Mouse (Mus musculus) 3134 (cell line): ENCODE measurements at regions not wholly inside any gene's neighbourhood (a gene's known extent, or its start where the extent isn't known, plus 50 kb on each side); places are given as distances from the start of the nearest gene placed in this dataset.

Experiments
- DNase-seq: peaks from one replicate; pipeline ENCODE4 v3.0.0-alpha.2; 2011; ENCODE audit warnings: low spot score; ENCODE audit not compliant: insufficient read length; ENCODE audit errors: extremely low read depth

DNA sequence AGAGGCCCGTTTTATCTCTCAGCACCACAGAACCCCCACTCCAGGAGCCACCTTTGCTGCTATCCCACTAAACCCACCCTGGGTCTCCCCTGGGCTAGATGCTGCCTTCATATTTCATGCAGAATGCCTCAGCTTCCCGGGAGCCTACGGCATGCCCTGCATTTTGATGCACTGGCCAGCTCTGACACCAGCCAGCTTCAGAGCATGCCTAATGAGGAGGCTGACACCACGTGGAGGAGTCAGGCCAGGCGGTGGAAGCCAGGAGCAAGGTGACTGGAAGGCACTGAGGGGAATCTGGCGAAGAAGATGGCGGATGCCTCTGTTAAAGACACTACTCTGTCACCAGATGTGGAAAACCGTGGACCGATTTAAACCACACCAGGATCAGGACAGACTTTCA lies 567.2 kb downstream of the Ccdc171 start:
- no peak for DNase-seq

DNA sequence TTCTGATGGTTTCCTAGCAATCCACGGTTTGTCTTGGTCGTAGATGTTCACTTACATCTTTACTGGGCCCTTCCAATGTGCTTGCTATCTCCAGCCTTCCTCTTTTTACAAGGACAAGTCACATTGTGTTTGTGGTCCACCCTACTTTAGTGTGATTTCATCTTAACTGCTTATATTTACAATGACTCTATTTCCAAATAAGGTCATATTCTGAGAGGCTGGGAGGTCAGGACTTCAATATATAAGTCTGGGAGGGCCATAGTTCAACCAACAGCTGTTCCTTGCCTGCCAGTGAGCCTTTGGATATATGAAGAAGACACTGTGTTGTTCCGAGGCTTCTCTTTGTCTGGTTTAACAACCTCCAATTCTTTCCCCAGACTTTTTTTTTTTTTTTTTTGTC lies 569.9 kb downstream of the Ccdc171 start:
- no peak for DNase-seq

- DNase-seq: no peak
These were observed 570.7 kb downstream of the Ccdc171 start for GRCm38 (mm10) chr4:84096081-84096480.

DNA sequence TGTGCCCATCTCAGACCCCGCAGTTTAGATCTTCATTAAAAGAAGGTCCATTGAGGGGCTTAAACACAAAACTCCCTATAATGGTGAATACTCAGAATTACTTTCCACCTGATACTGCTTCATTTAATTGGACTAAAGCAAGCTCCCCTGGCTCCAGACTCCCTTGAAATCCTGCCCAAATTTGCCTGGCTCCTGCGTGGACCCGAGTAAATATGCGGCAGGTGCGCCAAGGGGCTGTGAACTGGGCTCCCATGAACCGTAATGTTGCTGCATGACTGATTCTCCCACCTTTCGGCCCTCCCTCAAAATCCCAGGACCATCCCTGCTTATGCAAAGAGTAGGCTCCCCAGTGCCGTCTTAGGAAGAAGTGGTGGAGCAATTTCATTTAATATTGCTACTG lies 573.7 kb downstream of the Ccdc171 start:
- no peak for DNase-seq

DNA sequence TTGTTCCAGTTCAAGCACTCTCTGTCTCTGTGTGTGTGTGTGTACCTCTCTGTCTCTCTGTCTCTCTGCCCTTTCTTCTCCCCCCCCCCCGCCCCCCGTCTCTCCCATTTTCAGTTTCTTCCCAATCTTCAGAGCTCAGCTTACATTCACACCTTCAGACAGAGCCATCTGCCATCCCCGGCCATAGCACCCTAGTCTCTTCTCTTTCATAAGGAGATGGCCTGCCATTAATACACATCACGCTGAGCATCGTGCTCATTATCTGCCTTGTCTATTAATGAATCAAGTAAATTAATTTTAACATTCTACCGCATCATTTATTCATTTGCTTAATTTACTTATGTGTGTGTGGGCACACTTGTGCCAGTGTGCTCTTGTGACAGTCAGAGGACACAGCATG lies 573.2 kb downstream of the Bnc2 start:
- DNase-seq: no peak

GRCm38 (mm10) chr4:84102736-84103135 lies 572.3 kb downstream of the Bnc2 start:
- no peak for DNase-seq

DNA sequence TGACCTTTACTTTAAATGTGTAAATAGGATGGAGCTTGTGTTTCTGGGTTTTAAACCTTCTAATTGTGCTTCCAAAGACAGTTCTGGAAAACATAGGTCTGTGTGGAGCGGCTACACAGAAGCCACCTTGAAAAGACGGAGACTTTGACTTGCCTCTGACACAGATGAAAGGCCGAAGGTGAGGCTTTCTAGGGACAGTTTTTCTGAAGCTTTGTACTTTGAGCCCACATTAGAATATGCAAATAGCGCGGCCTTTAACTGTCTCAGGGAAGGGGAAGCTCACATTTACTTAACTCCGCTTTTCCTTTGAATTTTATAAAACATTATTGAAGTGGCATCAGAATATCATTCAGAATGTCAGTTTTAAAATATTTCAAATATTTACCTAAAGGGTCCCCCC lies 566.5 kb downstream of the Bnc2 start:
- no peak for DNase-seq

GRCm38 (mm10) chr4:84109771-84110503 lies 565.1 kb downstream of the Bnc2 start:
- peak; percentile 13 for DNase-seq

- no peak for DNase-seq
These were observed 560.7 kb downstream of the Bnc2 start for GRCm38 (mm10) chr4:84114162-84115040.

GRCm38 (mm10) chr4:84118284-84118919 lies 556.7 kb downstream of the Bnc2 start:
- DNase-seq: no peak

DNA sequence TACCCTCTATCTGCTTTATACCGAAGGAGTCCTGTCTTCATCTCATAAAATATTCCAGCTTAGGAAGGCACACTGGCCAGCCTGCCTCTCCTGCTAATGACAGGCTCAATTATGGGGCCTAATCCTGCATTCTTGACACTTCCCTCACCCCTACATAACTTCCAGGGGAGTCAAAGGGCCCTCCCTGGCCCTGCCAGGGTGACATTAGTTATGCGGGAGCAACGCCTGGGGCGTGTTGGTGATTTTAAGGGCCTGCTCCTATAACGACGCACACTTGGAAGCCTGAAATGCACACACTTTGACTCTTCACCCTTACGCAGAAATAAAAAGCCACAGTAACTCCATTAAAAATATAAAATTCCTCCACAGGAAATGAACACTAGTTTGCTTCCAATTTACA lies 555.5 kb downstream of the Bnc2 start:
- no peak for DNase-seq

GRCm38 (mm10) chr4:84120330-84120729 lies 554.7 kb downstream of the Bnc2 start:
- no peak for DNase-seq

- no peak for DNase-seq
These were observed 553.6 kb downstream of the Bnc2 start for GRCm38 (mm10) chr4:84121442-84121841.

- no peak for DNase-seq
These were observed 548.7 kb downstream of the Bnc2 start for GRCm38 (mm10) chr4:84126400-84126799.

DNA sequence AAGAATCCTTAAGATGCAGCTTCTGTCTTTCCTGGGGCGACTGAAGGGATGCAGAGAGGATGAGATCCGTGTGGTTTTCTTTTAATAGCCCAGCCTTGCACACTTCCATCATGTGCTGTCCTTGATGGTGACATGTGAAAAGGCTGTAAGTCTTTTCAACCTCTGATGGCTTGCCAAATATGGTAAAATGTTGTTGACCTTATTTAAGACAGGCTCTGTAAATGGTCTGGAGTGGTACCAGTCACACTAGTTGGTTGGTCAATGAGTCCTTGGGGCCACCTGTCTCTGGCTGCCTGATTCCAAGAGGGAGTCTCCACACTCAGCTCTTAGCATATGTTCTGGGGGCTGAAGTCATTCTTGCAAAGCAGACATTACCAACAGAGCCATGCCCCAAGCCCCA lies 547.7 kb downstream of the Bnc2 start:
- no peak for DNase-seq

GRCm38 (mm10) chr4:84130840-84131547 lies 544.1 kb downstream of the Bnc2 start:
- DNase-seq: peak; percentile 25

- DNase-seq: no peak
These were observed 539.3 kb downstream of the Bnc2 start for GRCm38 (mm10) chr4:84135740-84136139.

DNA sequence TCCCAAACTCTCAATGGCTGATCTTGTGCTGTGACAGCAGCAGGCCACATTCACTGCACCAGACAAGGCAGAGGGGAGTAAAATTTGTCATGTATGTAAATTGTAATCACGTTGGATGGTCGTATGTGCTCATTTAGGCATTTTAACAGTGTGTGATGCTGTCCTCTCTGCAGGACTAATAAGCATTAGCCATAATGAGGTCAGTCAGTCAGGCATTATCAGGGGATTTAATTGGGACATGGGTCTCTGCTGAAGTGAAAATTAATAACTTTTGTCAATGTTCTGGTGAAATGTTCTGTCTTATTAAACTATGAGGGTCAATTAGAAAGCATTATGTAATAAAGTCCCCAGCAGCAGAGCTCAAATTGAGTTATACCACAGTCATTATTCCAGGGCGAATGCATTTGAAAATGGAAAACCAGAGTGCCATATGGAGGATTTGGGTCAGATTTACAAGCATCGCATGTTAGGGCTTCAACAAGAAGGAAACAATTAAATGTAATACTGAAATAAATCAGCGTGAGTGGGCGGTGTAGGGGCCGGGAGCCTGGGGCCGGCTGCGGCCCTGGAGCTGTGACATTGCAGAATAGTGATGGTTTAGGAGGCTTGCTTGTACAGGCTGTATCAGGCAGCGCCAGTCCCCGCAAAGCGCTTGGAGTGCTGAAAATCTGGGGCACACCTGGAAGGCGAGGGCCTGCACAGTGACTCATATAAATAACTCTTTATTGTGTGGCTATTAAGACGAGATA lies 537.7 kb downstream of the Bnc2 start:
- no peak for DNase-seq

DNA sequence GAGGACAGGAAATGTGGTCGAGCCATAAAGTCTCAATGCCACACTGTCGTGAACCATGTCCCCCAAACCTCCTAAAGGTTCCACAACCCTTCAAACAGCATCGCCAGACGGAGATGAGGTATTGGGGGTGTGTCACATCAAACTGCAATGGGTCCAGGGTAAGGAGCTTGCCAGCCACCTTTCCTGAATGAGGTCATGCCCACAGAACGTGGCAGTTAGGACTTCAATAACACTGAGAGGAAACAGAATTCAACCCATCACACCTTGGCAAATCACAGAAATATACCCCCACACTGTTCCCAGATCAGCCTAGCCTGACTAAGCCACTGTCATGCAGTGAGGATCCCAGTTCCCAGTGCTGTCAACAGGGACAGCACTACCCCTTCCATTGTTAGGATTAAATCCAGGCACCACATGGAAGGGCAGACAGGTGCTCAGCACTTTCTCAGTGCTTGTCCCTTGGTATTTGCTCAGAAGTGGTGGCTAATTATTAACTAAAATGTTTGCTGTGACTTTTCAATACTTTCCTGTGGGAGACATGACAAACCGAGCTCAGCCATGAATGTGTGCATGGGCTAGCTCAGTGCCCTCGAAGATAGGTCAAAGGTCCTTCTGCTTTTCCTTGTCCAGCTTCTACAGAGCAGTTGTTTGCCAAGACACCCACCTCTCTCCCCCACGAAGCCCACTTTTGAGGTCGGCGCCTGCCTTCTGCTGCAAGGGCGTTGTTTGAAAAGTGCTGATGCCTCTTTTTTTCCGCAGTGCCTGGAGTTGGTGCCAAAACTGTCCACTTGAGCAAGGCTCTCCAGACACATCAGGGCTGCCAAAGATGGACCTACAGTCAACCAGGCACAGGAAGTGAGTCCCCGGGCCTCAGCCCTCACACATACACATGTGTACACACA lies 525.7 kb downstream of the Bnc2 start:
- DNase-seq: no peak
